Mouse (Mus musculus) ES-Bruce4 (cell line): ENCODE measurements around the gene Pglyrp1.

Experiments used
- CTCF ChIP-seq: IDR thresholded peaks from one replicate; pipeline ENCODE4 v1.8.1; 2011; ENCODE audit warnings: low read depth, low read length
- POLR2A ChIP-seq: IDR thresholded peaks from one replicate; pipeline ENCODE4 v1.8.1; 2011; ENCODE audit warnings: low read length; ENCODE audit not compliant: insufficient read depth

DNA sequence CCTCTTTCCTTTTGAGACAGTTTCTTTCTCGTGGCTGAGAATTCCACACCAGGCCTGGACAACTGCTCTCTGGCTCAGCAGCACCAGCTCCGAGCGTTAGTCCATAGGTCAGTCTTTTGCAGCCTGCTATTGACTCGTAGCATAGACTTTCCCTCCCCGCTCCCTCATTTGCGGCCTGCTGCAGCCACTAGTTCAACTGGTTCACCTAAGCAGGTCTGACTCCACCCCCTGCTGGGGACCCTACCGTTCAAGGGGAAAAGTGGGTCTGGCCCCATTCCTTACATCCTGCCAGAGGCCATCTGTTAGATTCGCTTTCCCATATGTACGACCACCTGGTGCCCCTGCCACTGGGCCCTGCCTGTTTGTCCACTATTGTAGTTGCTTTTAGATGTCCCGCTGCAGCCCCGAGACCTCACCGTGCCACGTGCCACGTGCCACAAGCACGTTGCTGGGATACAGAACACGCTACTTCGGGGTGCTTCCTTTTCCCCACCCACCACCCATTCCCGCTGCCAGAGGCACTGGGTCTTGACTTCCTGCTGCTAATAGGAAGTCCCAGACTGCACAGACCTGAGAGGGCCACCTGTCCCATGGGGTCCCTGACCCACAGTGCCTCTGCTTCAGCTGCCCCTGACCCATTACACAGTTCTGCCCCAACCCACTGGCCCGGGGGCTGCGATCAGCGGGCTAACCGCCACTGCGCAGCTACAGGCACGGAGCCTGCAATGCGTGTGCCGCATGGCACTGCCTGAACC is 43.2 kb upstream of the Pglyrp1 start:
- no peak for TF ChIP-seq CTCF
- TF ChIP-seq POLR2A = no peak
